15 mouse cellular contexts compared by ENCODE assay signal in genomic region chr13:94441199-94441598, GRCm38 (mm10).
DNase-seq lines count a peak whose midpoint lies in the region; TF ChIP-seq lines count a peak whose summit lies in the region.
"Had no signal": no experiment of that assay in that cellular context is flagged by ENCODE, and none has a peak within 500 bp of the region (broad histone marks: within the 10 kb centered on the region; RNA-seq: fewer than 3 reads in every experiment).

No protein-coding gene starts in this region.

- peak; percentile 20 to 44 for DNase-seq in adrenal gland, postnatal 36 days
- DNase-seq in adrenal gland, adult 18-20 months (ENCODE audit: low spot score in 2 of 2): no peak
- DNase-seq in heart, adult 9 months (ENCODE audit: low spot score in 2 of 2): peak; percentile 26 to 43
- DNase-seq in heart, embryonic 10.5 days (ENCODE audit: low spot score): no peak
- DNase-seq in lung, postnatal 10 days: peak; percentile 31
- no peak for DNase-seq in lung, adult 2 months
- peak; percentile 19 for DNase-seq in testis, postnatal 14 days (ENCODE audit: low spot score)
- no peak for DNase-seq in c-Kit-positive CD71-positive TER-119-positive erythroid progenitor cells, embryonic 14.5 days (ENCODE audit: low spot score)
- DNase-seq: cerebellum, adult 2 months; layer of hippocampus, adult 9-11 months; right cerebral cortex, postnatal 4 days; thymus, adult 18-20 months had no signal

- H3K9me3 ChIP-seq in heart, embryonic 10.5 days: no peaks in the 10 kb centered on the region
- H3K9me3 ChIP-seq: embryonic facial prominence, embryonic 10.5 days; liver, embryonic 15.5 days; midbrain, embryonic 13.5 days had no signal

- H3K4me1 ChIP-seq in heart, embryonic 10.5 days: no peaks in the 10 kb centered on the region
- H3K4me1 ChIP-seq in lung, adult 2 months (ENCODE audit: control insufficient read depth, insufficient read depth, low read length): no peaks in the 10 kb centered on the region
- H3K4me1 ChIP-seq: liver, embryonic 15.5 days; midbrain, embryonic 13.5 days had no signal

- no peak for TF ChIP-seq CTCF in lung, adult 2 months (IDR thresholded peaks at IDR 0.05; ENCODE audit: insufficient read depth, low read length)

- no peak for TF ChIP-seq POLR2A in lung, adult 2 months (IDR thresholded peaks at IDR 0.05; ENCODE audit: borderline replicate concordance, extremely low read depth, low read depth, low read length)

- no peak overlapping the region for H3K27ac ChIP-seq in heart, embryonic 10.5 days
- H3K27ac ChIP-seq: embryonic facial prominence, embryonic 10.5 days; liver, embryonic 15.5 days; midbrain, embryonic 13.5 days had no signal

- H3K36me3 ChIP-seq in heart, embryonic 10.5 days: peaks cover 19% of the 10 kb centered on the region
- H3K36me3 ChIP-seq: midbrain, embryonic 13.5 days had no signal

- H3K27me3 ChIP-seq in heart, embryonic 10.5 days (ENCODE audit: insufficient read depth, poor library complexity, severe bottlenecking): no peaks in the 10 kb centered on the region
- H3K27me3 ChIP-seq: liver, embryonic 15.5 days; midbrain, embryonic 13.5 days had no signal

- 89% methylated on average over 4 of the region's 4 CpGs for WGBS in heart, embryonic 10.5 days
- WGBS in lung, adult 2 months: 56% methylated on average over 4 of the region's 4 CpGs

- H3K4me3 ChIP-seq in heart, embryonic 10.5 days: no peak overlapping the region
- no peak overlapping the region for H3K4me3 ChIP-seq in lung, adult 2 months (replicated peaks; ENCODE audit: extremely low read depth, low read depth, low read length)
- H3K4me3 ChIP-seq: embryonic facial prominence, embryonic 10.5 days; liver, embryonic 15.5 days; midbrain, embryonic 13.5 days had no signal

Comparison
In these comparisons a context has a peak if more than half of its experiments do, and no peak if none do; other contexts are left out.
1. DNase-seq: peak in adrenal gland, postnatal 36 days (2 of 2), heart, adult 9 months (2 of 2), lung, postnatal 10 days (single experiment) and testis, postnatal 14 days (single experiment); none in adrenal gland, adult 18-20 months (0 of 2), heart, embryonic 10.5 days (single experiment), lung, adult 2 months (single experiment) and c-Kit-positive CD71-positive TER-119-positive erythroid progenitor cells, embryonic 14.5 days (single experiment).